Mouse (Mus musculus): Measurements from ENCODE around the gene Sepsecs. TPM values are rescaled to one million over a fixed set of nuclear protein-coding genes. Genes with fewer than 3 reads are reported as not detected.

The Sepsecs gene
- total and polyA plus RNA-seq, 2 experiments from 2014 or later: 4.7 to 7.7 TPM

- Histone ChIP-seq H3K27ac (ENCODE audit: low read depth, low read length) (no peak overlapping the region), H3K4me3 (ENCODE audit: low read depth, low read length) (no peak overlapping the region), H3K36me3 (ENCODE audit: insufficient read depth, low read length) (no peaks in the 10 kb centered on the region), H3K9ac (replicated peaks; ENCODE audit: low read length, poor library complexity, severe bottlenecking) (no peak overlapping the region), H3K27me3 (ENCODE audit: insufficient read depth, low read length) (no peaks in the 10 kb centered on the region), H3K9me3 (ENCODE audit: low read length) (no peaks in the 10 kb centered on the region), H3K4me1 (ENCODE audit: insufficient read depth, low read length) (no peaks in the 10 kb centered on the region), H3K4me2 (ENCODE audit: low read depth, low read length, poor library complexity, severe bottlenecking) (no peak overlapping the region)
- DNase-seq (ENCODE audit: low spot score): no peak
- ATAC-seq (ENCODE audit: low FRiP score): no peak
- TF ChIP-seq CTCF (IDR thresholded peaks at IDR 0.05): no peak
- WGBS: 80% methylated on average over 3 of the region's 3 CpGs
Measured at GRCm38 (mm10) chr5:52628783-52629182, 40.7 kb downstream of the Sepsecs start.

DNA sequence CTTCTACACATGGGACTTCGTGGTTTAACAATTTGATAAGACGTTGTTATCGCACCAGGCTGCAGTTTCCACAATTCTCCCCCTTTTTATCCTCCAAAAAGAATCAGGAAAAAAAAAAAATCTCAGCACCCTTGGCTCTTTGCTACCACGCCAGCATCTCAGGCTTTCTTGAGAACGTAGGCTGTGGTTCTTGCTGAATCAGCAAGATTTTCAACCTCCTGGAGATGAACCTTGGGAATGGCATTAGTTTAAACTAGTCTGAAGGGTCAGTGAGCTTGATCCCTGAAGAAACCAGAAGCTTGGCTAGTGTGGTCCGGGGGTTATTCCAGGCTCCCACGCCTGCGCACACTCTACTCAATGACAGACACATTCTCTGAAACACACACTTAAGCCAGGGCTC lies 41.8 kb downstream of the Sepsecs start:
- H3K9ac ChIP-seq (replicated peaks; ENCODE audit: low read length, poor library complexity, severe bottlenecking): no peak overlapping the region
- H3K36me3 ChIP-seq (ENCODE audit: insufficient read depth, low read length): no peaks in the 10 kb centered on the region
- no peak overlapping the region for H3K27ac ChIP-seq (ENCODE audit: low read depth, low read length)
- H3K4me2 ChIP-seq (ENCODE audit: low read depth, low read length, poor library complexity, severe bottlenecking): no peak overlapping the region
- 95% methylated on average over 8 of the region's 8 CpGs for WGBS
- H3K9me3 ChIP-seq (ENCODE audit: low read length): no peaks in the 10 kb centered on the region
- H3K4me3 ChIP-seq (ENCODE audit: low read depth, low read length): no peak overlapping the region
- ATAC-seq (ENCODE audit: low FRiP score) (no peak), DNase-seq (ENCODE audit: low spot score) (no peak)
- no peaks in the 10 kb centered on the region for H3K4me1 ChIP-seq (ENCODE audit: insufficient read depth, low read length)
- TF ChIP-seq CTCF (IDR thresholded peaks at IDR 0.05): no peak
- H3K27me3 ChIP-seq (ENCODE audit: insufficient read depth, low read length): no peaks in the 10 kb centered on the region

- WGBS: 33% methylated on average over 8 of the region's 8 CpGs
- H3K4me3 ChIP-seq (ENCODE audit: low read depth, low read length): no peak overlapping the region
- no peak for TF ChIP-seq CTCF (IDR thresholded peaks at IDR 0.05)
- no peak for DNase-seq (ENCODE audit: low spot score)
- no peaks in the 10 kb centered on the region for H3K36me3 ChIP-seq (ENCODE audit: insufficient read depth, low read length)
- H3K27me3 ChIP-seq (ENCODE audit: insufficient read depth, low read length): no peaks in the 10 kb centered on the region
- H3K4me1 ChIP-seq (ENCODE audit: insufficient read depth, low read length): no peaks in the 10 kb centered on the region
- no peak overlapping the region; the same call in 1 of the 2 replicates for H3K4me2 ChIP-seq (ENCODE audit: low read depth, low read length, poor library complexity, severe bottlenecking)
- H3K27ac ChIP-seq (ENCODE audit: low read depth, low read length): no peak overlapping the region
- no peaks in the 10 kb centered on the region for H3K9me3 ChIP-seq (ENCODE audit: low read length)
- no peak; the same call in 1 of the 2 replicates for ATAC-seq (ENCODE audit: low FRiP score)
- H3K9ac ChIP-seq (replicated peaks; ENCODE audit: low read length, poor library complexity, severe bottlenecking): no peak overlapping the region
Measured at GRCm38 (mm10) chr5:52626092-52626491, 43.4 kb downstream of the Sepsecs start.

GRCm38 (mm10) chr5:52624956-52625355 lies 44.6 kb downstream of the Sepsecs start:
- Histone ChIP-seq H3K27me3 (ENCODE audit: insufficient read depth, low read length) (no peaks in the 10 kb centered on the region), H3K4me2 (ENCODE audit: low read depth, low read length, poor library complexity, severe bottlenecking) (no peak overlapping the region), H3K36me3 (ENCODE audit: insufficient read depth, low read length) (no peaks in the 10 kb centered on the region), H3K4me1 (ENCODE audit: insufficient read depth, low read length) (no peaks in the 10 kb centered on the region), H3K9me3 (ENCODE audit: low read length) (no peaks in the 10 kb centered on the region), H3K4me3 (ENCODE audit: low read depth, low read length) (no peak overlapping the region), H3K9ac (replicated peaks; ENCODE audit: low read length, poor library complexity, severe bottlenecking) (no peak overlapping the region), H3K27ac (ENCODE audit: low read depth, low read length) (no peak overlapping the region)
- DNase-seq (ENCODE audit: low spot score) (no peak), ATAC-seq (ENCODE audit: low FRiP score) (no peak)
- no peak for TF ChIP-seq CTCF (IDR thresholded peaks at IDR 0.05)
- 100% methylated on average over 1 of the region's 1 CpGs for WGBS

DNA sequence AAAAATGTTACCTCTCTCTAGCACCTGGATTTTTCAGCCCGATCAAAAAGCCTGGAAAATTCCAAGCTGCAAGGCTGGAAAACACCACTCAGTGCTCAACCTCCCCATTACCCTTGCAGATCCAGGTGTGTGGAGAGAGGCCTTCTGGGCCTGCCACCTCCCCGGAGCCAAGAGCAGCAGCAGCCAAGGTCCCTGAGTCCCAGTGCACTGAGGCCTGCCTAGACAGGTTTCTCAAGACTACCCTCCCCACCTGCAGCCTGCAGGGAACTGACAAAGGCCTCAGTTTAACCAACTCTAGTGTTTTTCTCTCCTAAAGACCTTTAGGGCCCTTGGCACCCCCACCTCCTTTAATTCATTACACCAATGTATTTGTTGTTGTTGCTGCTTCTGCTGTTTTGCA lies 46.4 kb downstream of the Sepsecs start:
- H3K27ac ChIP-seq (ENCODE audit: low read depth, low read length): no peak overlapping the region
- no peak for TF ChIP-seq CTCF (IDR thresholded peaks at IDR 0.05)
- no peak for ATAC-seq (ENCODE audit: low FRiP score)

DNA sequence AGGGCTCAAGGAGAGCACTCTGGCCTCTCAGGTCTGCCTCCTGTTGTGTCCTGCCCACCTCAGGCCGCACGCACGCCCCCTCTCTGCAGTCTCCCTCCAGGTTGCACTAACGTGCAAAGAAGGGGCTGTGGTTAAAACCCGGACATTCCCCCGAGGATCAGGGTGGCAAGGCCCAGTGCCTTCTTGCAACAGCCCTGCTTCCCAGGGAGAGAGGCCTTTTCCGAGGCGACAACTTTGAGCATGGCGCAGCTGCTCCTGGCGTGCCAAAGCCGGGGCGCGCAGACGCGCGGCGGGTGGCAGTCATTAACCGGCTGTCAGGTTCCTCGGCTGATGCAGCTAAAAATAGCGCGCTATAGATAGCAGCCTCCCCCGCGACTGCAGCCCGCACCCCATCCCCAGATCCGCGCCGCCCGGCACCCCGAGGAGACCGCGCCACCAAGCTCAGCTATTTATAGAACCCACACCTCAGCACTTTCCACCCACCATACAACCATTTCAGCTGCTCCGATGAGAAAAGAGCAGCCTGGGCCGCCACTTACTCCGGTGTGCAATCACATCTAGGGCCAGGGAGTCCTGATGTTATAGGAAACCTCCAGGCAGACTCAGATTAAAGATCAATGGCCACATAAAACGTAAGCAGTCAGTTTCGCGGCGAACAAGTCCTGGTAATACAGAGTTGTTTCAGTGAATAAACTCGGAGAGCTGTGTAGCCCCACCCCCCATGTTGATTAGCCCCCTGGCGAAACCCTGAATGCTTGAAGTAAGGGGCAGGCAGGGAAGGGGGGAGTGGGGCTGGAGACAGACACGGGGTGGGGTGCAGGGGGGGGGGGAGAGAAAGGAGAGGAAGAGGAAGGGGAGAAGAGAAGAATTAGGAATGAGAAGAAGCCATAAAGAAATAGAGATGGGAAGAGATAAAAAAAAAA lies 50.9 kb downstream of the Sepsecs start:
- no peaks in the 10 kb centered on the region for H3K9me3 ChIP-seq (ENCODE audit: low read length)
- H3K4me3 ChIP-seq (ENCODE audit: low read depth, low read length): peak overlapping the region; percentile 35
- H3K36me3 ChIP-seq (ENCODE audit: insufficient read depth, low read length): no peaks in the 10 kb centered on the region
- H3K27me3 ChIP-seq (ENCODE audit: insufficient read depth, low read length): no peaks in the 10 kb centered on the region
- peak overlapping the region; percentile 73 for H3K27ac ChIP-seq (ENCODE audit: low read depth, low read length)
- peaks cover 11% of the 10 kb centered on the region; the same call in 1 of the 2 replicates for H3K4me1 ChIP-seq (ENCODE audit: insufficient read depth, low read length)
- ATAC-seq (ENCODE audit: low FRiP score) (peak; percentile 68), DNase-seq (ENCODE audit: low spot score) (peak; percentile 71)
- peak; percentile 55 for TF ChIP-seq CTCF (IDR thresholded peaks at IDR 0.05)
- H3K4me2 ChIP-seq (ENCODE audit: low read depth, low read length, poor library complexity, severe bottlenecking): peak overlapping the region; percentile 76
- WGBS: under 1% methylated on average over 41 of the region's 41 CpGs
- H3K9ac ChIP-seq (replicated peaks; ENCODE audit: low read length, poor library complexity, severe bottlenecking): peak overlapping the region; percentile 42

More for the DNA sequence above, 46.4 kb downstream of the Sepsecs start:
- Histone ChIP-seq H3K4me2 (ENCODE audit: low read depth, low read length, poor library complexity, severe bottlenecking) (no peak overlapping the region), H3K9ac (replicated peaks; ENCODE audit: low read length, poor library complexity, severe bottlenecking) (no peak overlapping the region), H3K27me3 (ENCODE audit: insufficient read depth, low read length) (no peaks in the 10 kb centered on the region), H3K4me3 (ENCODE audit: low read depth, low read length) (no peak overlapping the region), H3K9me3 (ENCODE audit: low read length) (no peaks in the 10 kb centered on the region), H3K4me1 (ENCODE audit: insufficient read depth, low read length) (0 out of 2 replicates have a peak, but pooled peaks cover 5% of the 10 kb centered on the region), H3K36me3 (ENCODE audit: insufficient read depth, low read length) (no peaks in the 10 kb centered on the region)
- DNase-seq (ENCODE audit: low spot score): no peak
- WGBS: 84% methylated on average over 2 of the region's 2 CpGs

Measured in midbrain, postnatal 0 days (tissue).